Mouse (Mus musculus) yolk sac, embryonic 10.5 days (tissue): ENCODE data around the gene Cit.
A peak's percentile ranks its signal among the peaks of the same experiment; 100 is the strongest.

Experiments used
- DNase-seq: peaks from one replicate; pipeline ENCODE4 v3.0.0-alpha.2; 2017; ENCODE audit warnings: low spot score

The Cit gene

GRCm38 (mm10) chr5:115917960-115918359 is 72.9 kb downstream of the Cit start:
- no peak for DNase-seq

GRCm38 (mm10) chr5:115918597-115919351 is 73.7 kb downstream of the Cit start:
- no peak for DNase-seq

- DNase-seq, result peak; percentile 63
These were observed 76.9 kb downstream of the Cit start for GRCm38 (mm10) chr5:115921990-115922389.

- DNase-seq, result no peak
These were observed 79.9 kb downstream of the Cit start for GRCm38 (mm10) chr5:115924946-115925345.

- DNase-seq, result no peak
These were observed 83.9 kb downstream of the Cit start for GRCm38 (mm10) chr5:115928786-115929507.

GRCm38 (mm10) chr5:115932325-115932724 is 87.2 kb downstream of the Cit start:
- no peak for DNase-seq

- no peak for DNase-seq
These were observed 91.8 kb downstream of the Cit start for GRCm38 (mm10) chr5:115936851-115937250.

GRCm38 (mm10) chr5:115937566-115937965 is 92.5 kb downstream of the Cit start:
- no peak for DNase-seq

- DNase-seq, result no peak
These were observed 93.9 kb downstream of the Cit start for GRCm38 (mm10) chr5:115938999-115939398.

- no peak for DNase-seq
These were observed 97.3 kb downstream of the Cit start for GRCm38 (mm10) chr5:115942389-115942788.

GRCm38 (mm10) chr5:115944791-115945490 is 99.9 kb downstream of the Cit start:
- no peak for DNase-seq

- peak; percentile 32 for DNase-seq
These were observed 102.7 kb downstream of the Cit start for GRCm38 (mm10) chr5:115947622-115948353.

- no peak for DNase-seq
These were observed 105.9 kb downstream of the Cit start for GRCm38 (mm10) chr5:115950936-115951335.

- DNase-seq, result no peak
These were observed 108.1 kb downstream of the Cit start for GRCm38 (mm10) chr5:115953173-115953572.

GRCm38 (mm10) chr5:115954084-115954483 is 109.0 kb downstream of the Cit start:
- no peak for DNase-seq

GRCm38 (mm10) chr5:115954549-115954948 is 109.5 kb downstream of the Cit start:
- DNase-seq, result no peak

GRCm38 (mm10) chr5:115955131-115955530 is 110.1 kb downstream of the Cit start:
- DNase-seq, result no peak

GRCm38 (mm10) chr5:115956048-115956447 is 111.0 kb downstream of the Cit start:
- no peak for DNase-seq

GRCm38 (mm10) chr5:115957177-115957576 is 112.1 kb downstream of the Cit start:
- DNase-seq, result no peak

GRCm38 (mm10) chr5:115958344-115958743 is 113.3 kb downstream of the Cit start:
- DNase-seq, result no peak

- DNase-seq, result no peak
These were observed 113.7 kb downstream of the Cit start for GRCm38 (mm10) chr5:115958814-115959213.

- DNase-seq, result no peak
These were observed 116.7 kb downstream of the Cit start for GRCm38 (mm10) chr5:115961809-115962208.
